Mouse (Mus musculus) embryonic facial prominence, embryonic 11.5 days (tissue): Measurements from ENCODE around the gene Pbrm1. TPM values are rescaled to one million over a fixed set of nuclear protein-coding genes. Genes with fewer than 3 reads are reported as not detected.

Experiments used
- ATAC-seq: fragments of 200-750 bp; cut with Nextera tagmentation; replicated peaks from 2 replicates; pipeline ENCODE4 v1.8.0; 2017; ENCODE audit warnings: low read depth; ENCODE audit not compliant: insufficient number of reproducible peaks, low FRiP score, low TSS enrichment
- DNase-seq: peaks from one replicate; pipeline ENCODE4 v3.0.0-alpha.2; 2015; ENCODE audit warnings: low spot score
- H3K27ac ChIP-seq: fragments of 300-500 bp; sonication (generic); replicated peaks from 2 replicates; pipeline ENCODE4 v1.5.1; 2014; ENCODE audit warnings: mild to moderate bottlenecking, low read depth, low read length, control low read depth
- H3K27me3 ChIP-seq: fragments of 300-500 bp; sonication (generic); 2 replicates; pipeline ENCODE4 v1.6.1; 2014; ENCODE audit warnings: mild to moderate bottlenecking, low read length, moderate library complexity, mixed read lengths; ENCODE audit not compliant: control insufficient read depth, insufficient read depth
- H3K36me3 ChIP-seq: fragments of 300-500 bp; sonication (generic); replicated peaks from 2 replicates; pipeline ENCODE4 v1.6.1; 2014; ENCODE audit warnings: low read depth, mild to moderate bottlenecking, low read length, moderate library complexity, mixed read lengths; ENCODE audit not compliant: control insufficient read depth, insufficient read depth
- H3K4me1 ChIP-seq: fragments of 300-500 bp; sonication (generic); 2 replicates; pipeline ENCODE4 v1.6.1; 2014; ENCODE audit warnings: low read length, mixed read lengths; ENCODE audit not compliant: control insufficient read depth, insufficient read depth
- H3K4me2 ChIP-seq: fragments of 300-500 bp; sonication (generic); 2 replicates; pipeline ENCODE4 v1.6.1; 2014; ENCODE audit warnings: low read depth, mild to moderate bottlenecking, control low read depth, low read length, moderate library complexity
- H3K4me3 ChIP-seq: fragments of 300-500 bp; sonication (generic); 2 replicates; pipeline ENCODE4 v1.5.1; 2014; ENCODE audit warnings: low read depth, low read length, control low read depth
- H3K9ac ChIP-seq: fragments of 300-500 bp; sonication (generic); replicated peaks from 2 replicates; pipeline ENCODE4 v1.6.1; 2014; ENCODE audit warnings: mild to moderate bottlenecking, control low read depth, low read length
- H3K9me3 ChIP-seq: fragments of 300-500 bp; sonication (generic); replicated peaks from 2 replicates; pipeline ENCODE4 v1.6.1; 2016; ENCODE audit warnings: mild to moderate bottlenecking, low read length, inconsistent platforms, mixed read lengths; ENCODE audit not compliant: control insufficient read depth
- WGBS: fragments of 180-500 bp; shearing (Covaris S2); extraction: QIAGEN DNeasy Blood & Tissue Kit; methylation state at CpG from one replicate; pipeline ENCODE4 v1.1.7; 2014; 5-methylcytosine and 5-hydroxymethylcytosine counted together
- polyA plus RNA-seq: library from polyadenylated mRNA; unstranded; fragments of >200 nt; fragmentation: Nextera tagmentation; extraction: Ambion mirVana; gene quantifications from 2 replicates; pipeline ENCODE4 v1.2.1, GENCODE M21; 2014

Pbrm1 gene
- polyA plus RNA-seq, 1 experiment from 2014 or later, result 125 TPM

DNA sequence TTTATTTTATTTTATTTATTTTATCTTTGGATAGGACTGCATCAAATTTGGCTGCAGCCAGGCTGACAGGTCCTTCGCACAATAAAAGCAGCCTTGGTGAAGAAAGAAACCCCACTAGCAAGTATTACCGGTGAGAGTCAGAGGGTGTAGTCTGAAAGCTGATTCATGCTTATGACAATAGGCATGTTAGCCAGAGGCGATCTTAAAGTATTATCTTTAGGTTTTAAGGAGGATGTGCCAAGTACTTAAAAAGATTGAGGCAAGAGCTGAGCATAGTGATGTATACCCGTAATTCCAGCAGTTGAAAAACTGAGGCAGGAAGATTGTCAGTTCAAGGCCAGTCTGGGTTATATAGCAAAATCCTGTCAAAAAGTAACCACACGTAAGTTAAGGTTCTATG, 26.4 kb downstream of the Pbrm1 start:
- Histone ChIP-seq H3K4me2 (no peak overlapping the region), H3K9me3 (no peaks in the 10 kb centered on the region), H3K4me3 (no peak overlapping the region), H3K4me1 (no peaks in the 10 kb centered on the region), H3K36me3 (peaks cover 7% of the 10 kb centered on the region; the same call in 1 of the 2 replicates), H3K27ac (no peak overlapping the region), H3K9ac (no peak overlapping the region), H3K27me3 (no peaks in the 10 kb centered on the region)
- DNase-seq, result no peak
- ATAC-seq, result no peak
- 94% methylated on average over 5 of the region's 5 CpGs for WGBS

DNA sequence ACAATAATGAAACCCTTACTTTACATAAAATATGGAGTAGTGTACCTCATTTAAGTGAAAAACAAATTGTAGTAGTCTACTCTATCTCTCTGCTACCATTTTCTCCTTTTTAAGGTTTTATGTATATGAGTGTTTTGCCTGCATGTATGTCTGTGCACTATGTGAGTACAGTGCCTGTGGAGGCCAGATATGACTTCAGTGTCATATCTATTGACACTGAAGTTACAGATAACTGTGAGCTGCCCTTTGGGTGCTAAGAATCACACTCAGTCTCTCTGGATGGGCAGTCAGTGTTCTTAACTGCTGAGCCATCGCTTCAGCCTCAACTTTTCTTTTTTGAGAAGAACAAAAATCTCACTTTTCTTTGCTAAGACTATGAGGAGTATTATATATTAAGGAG, 26.9 kb downstream of the Pbrm1 start:
- DNase-seq (no peak), ATAC-seq (no peak)
- WGBS, result 96% methylated on average over 1 of the region's 1 CpGs
- Histone ChIP-seq H3K4me1 (no peaks in the 10 kb centered on the region), H3K27ac (no peak overlapping the region), H3K27me3 (no peaks in the 10 kb centered on the region), H3K36me3 (peaks cover 12% of the 10 kb centered on the region), H3K4me3 (no peak overlapping the region), H3K4me2 (no peak overlapping the region), H3K9ac (no peak overlapping the region), H3K9me3 (no peaks in the 10 kb centered on the region)

DNA sequence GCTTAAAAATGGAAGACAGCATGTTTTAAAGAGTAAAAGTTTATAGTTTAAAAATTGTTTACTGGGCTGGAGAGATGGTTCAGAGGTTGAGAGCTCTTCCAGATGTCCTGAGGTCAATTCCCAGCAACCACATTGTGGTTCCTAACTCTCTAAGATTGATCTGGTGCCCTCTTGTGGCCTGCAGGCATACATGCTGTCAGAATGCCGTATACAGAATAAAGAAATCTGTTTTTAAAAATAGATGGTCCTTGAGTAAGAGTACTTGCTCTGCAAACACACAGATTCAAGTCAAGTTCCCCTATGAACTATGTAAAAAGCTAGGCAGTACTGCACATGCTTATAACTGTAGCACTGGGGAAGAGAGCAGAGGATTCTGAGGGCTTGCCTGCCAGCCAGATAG, 43.3 kb downstream of the Pbrm1 start:
- Histone ChIP-seq H3K4me1 (no peaks in the 10 kb centered on the region), H3K27me3 (no peaks in the 10 kb centered on the region), H3K27ac (no peak overlapping the region), H3K9ac (no peak overlapping the region), H3K36me3 (peaks cover 17% of the 10 kb centered on the region), H3K4me3 (no peak overlapping the region), H3K9me3 (no peaks in the 10 kb centered on the region), H3K4me2 (no peak overlapping the region)
- DNase-seq (peak; percentile 44), ATAC-seq (no peak)
- 69% methylated on average over 1 of the region's 1 CpGs for WGBS

DNA sequence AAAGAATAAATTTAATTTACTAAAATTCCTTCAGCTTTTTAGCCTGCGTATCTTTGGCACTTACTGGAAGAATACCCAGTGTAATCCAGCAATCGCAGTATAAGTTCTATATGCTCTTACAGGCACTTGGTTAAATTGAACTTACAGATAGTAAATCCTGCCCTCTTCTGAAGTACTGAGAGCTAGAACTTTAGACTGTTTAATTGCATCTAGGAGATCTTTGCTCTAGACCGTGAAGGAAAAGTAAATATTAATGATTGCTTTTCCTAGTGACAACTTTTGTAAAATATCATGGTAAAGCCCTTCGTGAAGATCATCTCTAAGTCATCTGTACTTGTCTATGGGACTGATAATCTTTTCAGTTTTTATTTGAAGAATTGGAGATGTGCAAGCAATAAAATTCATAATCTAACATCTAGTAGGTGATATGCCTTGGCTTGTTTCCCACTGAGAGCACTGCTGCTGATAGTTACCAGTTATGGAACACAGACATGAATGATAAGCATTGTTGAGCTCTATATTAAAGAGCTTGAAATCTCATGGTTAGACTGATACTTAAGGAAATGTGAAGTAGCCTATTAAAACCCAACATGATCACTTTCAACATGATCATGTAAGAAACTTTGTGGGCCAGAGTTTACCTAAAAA, 50.3 kb downstream of the Pbrm1 start:
- H3K4me1 ChIP-seq, result no peaks in the 10 kb centered on the region
- no peak overlapping the region for H3K9ac ChIP-seq
- ATAC-seq (no peak), DNase-seq (no peak)
- peaks cover 8% of the 10 kb centered on the region for H3K36me3 ChIP-seq
- H3K4me2 ChIP-seq, result no peak overlapping the region
- H3K27ac ChIP-seq, result no peak overlapping the region
- no peaks in the 10 kb centered on the region for H3K9me3 ChIP-seq
- H3K4me3 ChIP-seq, result no peak overlapping the region
- H3K27me3 ChIP-seq, result no peaks in the 10 kb centered on the region
- WGBS, result 97% methylated on average over 4 of the region's 4 CpGs

DNA sequence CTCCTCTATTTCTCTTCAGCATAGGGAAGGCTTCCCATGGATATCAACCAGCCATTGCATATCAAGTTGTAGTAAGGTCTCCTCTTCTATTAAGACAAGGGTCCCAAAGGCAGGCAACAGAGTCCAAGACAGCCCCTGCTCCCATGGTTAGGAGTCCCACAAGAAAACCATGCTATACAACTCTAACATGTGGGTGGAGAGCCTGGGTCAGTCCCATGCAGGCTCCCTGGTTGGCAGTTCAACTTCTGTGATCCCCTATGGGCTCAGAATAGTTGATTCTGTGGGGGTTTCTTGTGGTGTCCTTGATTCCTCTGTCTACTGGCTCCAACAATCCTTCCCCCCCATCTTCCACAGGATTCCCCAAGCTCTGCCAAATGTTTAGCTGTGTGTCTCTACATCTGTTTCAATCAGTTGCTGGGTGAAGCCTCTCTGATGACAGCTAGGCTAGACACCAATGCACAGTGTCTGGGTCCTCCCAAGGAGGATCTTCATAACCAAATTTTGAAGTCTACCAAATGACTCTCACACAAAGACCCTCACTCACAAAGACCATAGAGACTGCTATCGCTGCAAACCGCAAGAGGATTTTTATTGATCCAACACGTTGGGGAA, 59.8 kb downstream of the Pbrm1 start:
- no peak for DNase-seq
- ATAC-seq, result no peak
- WGBS, result 92% methylated on average over 3 of the region's 3 CpGs
- Histone ChIP-seq H3K4me2 (no peak overlapping the region), H3K27me3 (no peaks in the 10 kb centered on the region), H3K4me3 (no peak overlapping the region), H3K36me3 (peaks cover 8% of the 10 kb centered on the region), H3K27ac (no peak overlapping the region), H3K4me1 (no peaks in the 10 kb centered on the region), H3K9ac (no peak overlapping the region), H3K9me3 (no peaks in the 10 kb centered on the region)

DNA sequence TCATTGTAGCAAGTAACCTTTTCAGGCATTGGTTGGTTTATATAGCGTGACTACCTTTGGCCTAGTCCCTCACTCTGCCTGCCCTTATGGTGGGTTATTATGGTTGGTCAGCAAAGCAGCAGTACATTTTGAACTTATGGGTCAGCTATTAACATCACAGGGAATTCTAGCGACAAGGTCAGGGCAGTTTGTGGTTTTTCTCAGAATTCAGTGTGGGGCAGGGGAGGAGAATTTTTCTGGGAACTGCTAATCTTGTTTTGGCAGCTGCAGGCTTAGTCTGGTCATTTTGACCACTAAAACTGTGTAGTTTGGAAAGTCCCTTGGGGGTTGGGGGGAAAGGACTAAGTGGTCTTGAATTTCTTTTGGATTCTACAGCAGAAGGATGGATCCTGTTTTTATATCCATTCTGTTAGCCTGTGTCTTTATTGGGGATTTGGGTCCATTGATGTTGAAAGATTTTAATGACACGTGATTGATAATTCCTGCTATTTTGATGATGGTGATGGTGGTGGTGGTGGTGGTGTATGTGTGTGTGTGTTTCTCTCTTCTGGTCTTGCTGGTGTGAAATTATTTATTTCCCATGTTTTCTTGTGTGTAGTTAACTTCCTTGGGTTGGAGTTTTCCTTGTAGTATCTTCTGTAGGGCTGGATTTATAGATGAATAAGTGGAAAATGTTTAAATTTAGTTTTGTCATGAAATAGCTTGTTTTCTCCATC, 60.5 kb downstream of the Pbrm1 start:
- 87% methylated on average over 3 of the region's 3 CpGs for whole genome bisulfite sequencing
- H3K27me3 ChIP-seq, result no peaks in the 10 kb centered on the region
- DNase-seq (no peak), ATAC-seq (no peak)
- no peak overlapping the region for H3K9ac ChIP-seq
- H3K36me3 ChIP-seq, result peaks cover 8% of the 10 kb centered on the region
- no peaks in the 10 kb centered on the region for H3K4me1 ChIP-seq
- H3K4me3 ChIP-seq, result no peak overlapping the region
- no peaks in the 10 kb centered on the region for H3K9me3 ChIP-seq
- no peak overlapping the region for H3K4me2 ChIP-seq
- H3K27ac ChIP-seq, result no peak overlapping the region

DNA sequence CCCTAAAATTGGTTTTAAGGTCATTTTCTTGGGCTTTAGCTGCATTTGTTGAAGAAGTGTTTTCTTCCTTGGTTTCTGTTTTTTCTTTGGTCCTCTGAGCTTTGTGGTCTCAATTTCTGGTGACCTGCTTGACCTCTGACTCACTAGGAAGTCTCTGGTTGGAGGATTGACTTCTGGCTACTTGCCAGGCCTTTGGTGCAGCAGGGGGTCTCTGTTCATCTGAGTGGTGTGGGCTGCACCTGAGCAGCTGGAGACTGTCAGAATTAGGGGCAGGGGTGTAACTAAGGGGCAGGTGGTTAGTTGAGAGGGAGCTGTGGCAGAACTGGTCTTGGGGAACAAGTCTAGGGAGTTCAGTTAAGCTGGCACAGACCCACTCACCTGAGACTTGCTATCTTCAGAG, 62.2 kb downstream of the Pbrm1 start:
- no peaks in the 10 kb centered on the region for H3K9me3 ChIP-seq
- peaks cover 8% of the 10 kb centered on the region for H3K36me3 ChIP-seq
- no peak overlapping the region for H3K4me3 ChIP-seq
- ATAC-seq (no peak), DNase-seq (no peak)
- no peak overlapping the region for H3K4me2 ChIP-seq
- no peak overlapping the region for H3K27ac ChIP-seq
- H3K9ac ChIP-seq, result no peak overlapping the region
- no peaks in the 10 kb centered on the region for H3K27me3 ChIP-seq
- no peaks in the 10 kb centered on the region for H3K4me1 ChIP-seq

DNA sequence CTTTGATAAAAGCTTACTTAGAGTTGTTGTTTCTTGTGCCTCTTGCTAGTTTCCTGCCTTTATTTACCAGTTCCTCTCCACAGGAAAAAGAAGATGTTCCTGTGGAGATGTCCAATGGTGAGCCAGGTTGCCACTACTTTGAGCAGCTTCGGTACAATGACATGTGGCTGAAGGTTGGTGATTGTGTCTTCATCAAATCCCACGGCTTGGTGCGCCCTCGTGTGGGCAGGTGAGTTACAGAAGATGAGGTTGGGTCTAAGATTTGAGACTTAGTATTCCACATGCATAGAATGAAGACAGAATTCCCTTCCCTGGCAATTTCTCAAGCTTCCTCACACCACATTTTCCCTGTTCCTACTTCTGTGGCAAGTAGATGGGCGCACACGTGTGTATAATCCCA, 68.5 kb downstream of the Pbrm1 start:
- Histone ChIP-seq H3K4me2 (no peak overlapping the region), H3K9ac (no peak overlapping the region), H3K27me3 (no peaks in the 10 kb centered on the region), H3K4me3 (no peak overlapping the region), H3K36me3 (peaks cover 5% of the 10 kb centered on the region), H3K27ac (no peak overlapping the region), H3K9me3 (no peaks in the 10 kb centered on the region), H3K4me1 (no peaks in the 10 kb centered on the region)
- WGBS, result 86% methylated on average over 6 of the region's 6 CpGs
- ATAC-seq (no peak), DNase-seq (no peak)
